Mouse (Mus musculus) hindbrain, embryonic 15.5 days (tissue): ENCODE data around the gene Hsd11b1. TPM values are rescaled to one million over a fixed set of nuclear protein-coding genes. Genes with fewer than 3 reads are reported as not detected.

ENCODE experiments used
- ATAC-seq: fragments of 200-750 bp; cut with Nextera tagmentation; 2 replicates; pipeline ENCODE4 v1.8.0; 2017; ENCODE audit warnings: low read depth, moderate number of reproducible peaks, moderate TSS enrichment; ENCODE audit not compliant: low FRiP score
- H3K27ac ChIP-seq: fragments of 300-500 bp; sonication (generic); replicated peaks from 2 replicates; pipeline ENCODE4 v1.5.1; 2015; ENCODE audit warnings: mild to moderate bottlenecking, inconsistent platforms
- H3K27me3 ChIP-seq: fragments of 300-500 bp; sonication (generic); 2 replicates; pipeline ENCODE4 v1.6.1; 2015; ENCODE audit warnings: control low read depth, inconsistent platforms
- H3K36me3 ChIP-seq: fragments of 300-500 bp; sonication (generic); 2 replicates; pipeline ENCODE4 v1.6.1; 2015; ENCODE audit warnings: control low read depth, inconsistent platforms
- H3K4me1 ChIP-seq: fragments of 300-500 bp; sonication (generic); replicated peaks from 2 replicates; pipeline ENCODE4 v1.6.1; 2015; ENCODE audit warnings: control low read depth, inconsistent platforms
- H3K4me2 ChIP-seq: fragments of 300-500 bp; sonication (generic); 2 replicates; pipeline ENCODE4 v1.6.1; 2015; ENCODE audit warnings: moderate library complexity, mild to moderate bottlenecking, inconsistent platforms
- H3K4me3 ChIP-seq: fragments of 300-500 bp; sonication (generic); 2 replicates; pipeline ENCODE4 v1.5.1; 2015; ENCODE audit warnings: mild to moderate bottlenecking, inconsistent platforms
- H3K9ac ChIP-seq: fragments of 300-500 bp; sonication (generic); 2 replicates; pipeline ENCODE4 v1.6.1; 2015; ENCODE audit warnings: inconsistent platforms
- H3K9me3 ChIP-seq: fragments of 300-500 bp; sonication (generic); 2 replicates; pipeline ENCODE4 v1.6.1; 2016; ENCODE audit warnings: control low read depth, inconsistent platforms
- WGBS: fragments of 180-500 bp; shearing (Covaris S2); methylation state at CpG from one replicate; pipeline ENCODE4 v1.1.7; 2015; 5-methylcytosine and 5-hydroxymethylcytosine counted together
- polyA plus RNA-seq: library from polyadenylated mRNA; unstranded; fragments of >200 nt; fragmentation: Nextera tagmentation; extraction: Ambion mirVana; gene quantifications from 2 replicates; pipeline ENCODE4 v1.2.1, GENCODE M21; 2015

Hsd11b1 gene
- polyA plus RNA-seq, 1 experiment from 2014 or later: 0.40 TPM

DNA sequence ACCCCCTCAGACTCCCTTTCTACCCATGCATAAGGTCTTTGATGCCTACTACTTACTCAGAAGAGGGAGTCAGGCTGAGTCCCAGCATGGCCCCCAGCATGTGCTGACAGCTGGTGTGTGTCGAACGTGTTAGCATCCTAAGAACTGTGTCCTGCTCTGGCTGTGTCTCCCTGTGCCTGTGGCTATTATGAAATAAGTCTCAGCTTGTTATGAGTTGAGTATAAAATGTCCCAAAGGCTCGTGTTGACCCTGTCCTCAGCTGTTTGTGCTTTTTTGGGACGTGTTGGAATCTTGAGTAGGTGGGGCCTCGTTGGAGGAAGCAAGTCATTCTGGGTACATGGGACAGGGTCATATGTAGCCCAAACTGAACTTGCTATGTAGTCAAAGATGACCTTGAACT, 49.8 kb downstream of the Hsd11b1 start:
- H3K9me3 ChIP-seq: no peaks in the 10 kb centered on the region
- H3K4me3 ChIP-seq: no peak overlapping the region
- no peak overlapping the region for H3K27ac ChIP-seq
- no peak overlapping the region for H3K9ac ChIP-seq
- no peak for ATAC-seq
- H3K36me3 ChIP-seq: no peaks in the 10 kb centered on the region
- 80% methylated on average over 5 of the region's 5 CpGs for WGBS
- no peaks in the 10 kb centered on the region for H3K4me1 ChIP-seq
- H3K27me3 ChIP-seq: no peaks in the 10 kb centered on the region
- H3K4me2 ChIP-seq: no peak overlapping the region

DNA sequence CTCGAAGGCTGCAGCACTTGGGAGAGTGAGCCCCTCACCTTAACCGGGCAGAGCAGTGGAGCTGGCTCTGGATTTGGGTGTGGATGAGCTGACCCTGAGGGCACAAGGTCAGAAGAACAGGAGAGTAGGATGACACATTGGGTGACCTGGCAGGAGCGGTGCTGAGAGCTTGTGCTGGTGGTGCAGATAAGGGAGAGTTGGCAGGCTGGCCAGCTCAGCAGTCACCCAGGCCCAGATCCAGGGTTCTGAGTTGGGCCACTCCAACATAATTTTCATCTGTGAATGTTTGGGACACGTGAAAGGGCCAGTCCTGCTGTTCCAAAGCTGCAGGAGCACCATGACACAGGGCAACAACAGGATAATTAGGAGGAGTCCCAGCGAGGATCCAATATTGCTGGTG, 52.5 kb downstream of the Hsd11b1 start:
- H3K4me3 ChIP-seq: no peak overlapping the region
- no peaks in the 10 kb centered on the region for H3K36me3 ChIP-seq
- H3K27ac ChIP-seq: no peak overlapping the region
- H3K27me3 ChIP-seq: no peaks in the 10 kb centered on the region
- H3K4me2 ChIP-seq: no peak overlapping the region
- ATAC-seq: no peak
- WGBS: 86% methylated on average over 5 of the region's 5 CpGs
- no peaks in the 10 kb centered on the region for H3K9me3 ChIP-seq
- no peak overlapping the region for H3K9ac ChIP-seq
- no peaks in the 10 kb centered on the region for H3K4me1 ChIP-seq

DNA sequence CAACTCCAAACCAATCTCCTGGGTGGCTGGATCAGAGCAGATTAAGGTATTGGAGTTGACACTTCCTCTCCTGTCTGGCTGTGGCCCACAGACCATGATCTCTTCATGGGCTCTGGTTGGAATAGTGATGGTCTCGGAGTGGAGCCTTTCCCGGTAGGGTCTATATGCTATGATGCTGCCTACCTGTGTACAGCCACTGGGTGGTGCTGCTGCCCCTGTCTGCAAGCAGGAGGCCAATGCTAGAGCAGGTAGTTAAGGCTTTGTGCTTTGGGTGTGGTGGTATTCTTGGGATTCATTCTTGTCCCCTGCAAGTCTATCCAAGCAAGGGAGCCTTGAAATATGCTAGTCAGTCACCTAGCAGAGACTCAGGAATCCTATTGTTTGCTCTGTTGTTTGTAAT, 55.7 kb downstream of the Hsd11b1 start:
- H3K4me1 ChIP-seq: no peaks in the 10 kb centered on the region
- 48% methylated on average over 2 of the region's 2 CpGs for WGBS
- no peaks in the 10 kb centered on the region for H3K27me3 ChIP-seq
- H3K9me3 ChIP-seq: no peaks in the 10 kb centered on the region
- no peak overlapping the region for H3K4me3 ChIP-seq
- no peaks in the 10 kb centered on the region for H3K36me3 ChIP-seq
- no peak overlapping the region for H3K9ac ChIP-seq
- no peak for ATAC-seq
- no peak overlapping the region for H3K27ac ChIP-seq
- no peak overlapping the region for H3K4me2 ChIP-seq

DNA sequence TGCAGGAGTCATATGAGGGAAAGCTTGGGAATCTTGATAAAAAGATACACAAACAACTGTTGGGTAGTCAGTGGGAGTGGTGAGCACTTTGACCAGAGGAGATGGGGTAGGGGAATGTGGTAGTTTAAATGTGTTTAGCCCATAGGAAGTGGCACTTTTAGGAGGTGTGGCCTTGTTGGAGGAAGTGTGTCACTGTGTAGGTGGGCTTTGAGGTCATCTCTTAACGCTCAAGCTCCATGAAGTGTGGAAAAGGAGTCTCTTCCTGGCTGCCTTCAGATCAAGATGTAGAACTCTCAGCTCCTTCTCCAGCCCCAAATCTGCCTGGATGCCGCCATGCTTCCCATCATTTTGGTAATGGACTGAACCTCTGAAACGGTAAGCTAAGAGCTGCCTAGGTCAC, 56.4 kb downstream of the Hsd11b1 start, which contains the start of gene Lamb3:
Gene Lamb3 (plus strand): TSS at position 197 of the 400 bp plus-strand sequence.
- Histone ChIP-seq H3K4me2 (no peak within 1 kb of the TSS), H3K4me3 (no peak within 1 kb of the TSS), H3K36me3 (no peaks in the 10 kb centered on the region), H3K27me3 (no peaks in the 10 kb centered on the region), H3K9ac (no peak within 1 kb of the TSS), H3K27ac (no peak within 1 kb of the TSS), H3K9me3 (no peaks in the 10 kb centered on the region), H3K4me1 (no peaks in the 10 kb centered on the region)
- 92% methylated on average over 3 of the region's 3 CpGs for WGBS
- ATAC-seq: no peak

DNA sequence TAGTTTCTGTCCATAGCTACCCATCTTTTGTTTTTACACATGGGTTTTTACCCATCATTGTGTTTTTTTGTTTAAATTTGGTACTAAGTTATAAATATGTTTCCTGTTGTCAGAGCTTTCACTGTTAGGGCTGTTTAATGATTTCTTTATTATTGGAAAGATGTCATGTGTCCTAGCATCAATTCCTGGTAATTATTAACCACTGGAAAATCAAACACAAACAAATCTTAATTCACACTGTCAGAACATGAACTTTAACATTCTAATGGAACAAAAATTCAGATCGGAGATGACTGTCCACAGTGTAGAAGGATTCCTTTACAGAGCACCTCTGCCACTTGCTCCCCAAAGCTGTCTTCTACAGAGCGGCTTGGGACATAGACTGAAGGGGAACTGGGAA, 58.4 kb downstream of the Hsd11b1 start:
- no peak overlapping the region for H3K27ac ChIP-seq
- no peak overlapping the region for H3K4me2 ChIP-seq
- no peak overlapping the region for H3K9ac ChIP-seq
- no peak overlapping the region for H3K4me3 ChIP-seq
- H3K9me3 ChIP-seq: no peaks in the 10 kb centered on the region
- 96% methylated on average over 2 of the region's 2 CpGs for WGBS
- H3K27me3 ChIP-seq: no peaks in the 10 kb centered on the region
- H3K4me1 ChIP-seq: no peaks in the 10 kb centered on the region
- ATAC-seq: no peak
- no peaks in the 10 kb centered on the region for H3K36me3 ChIP-seq

DNA sequence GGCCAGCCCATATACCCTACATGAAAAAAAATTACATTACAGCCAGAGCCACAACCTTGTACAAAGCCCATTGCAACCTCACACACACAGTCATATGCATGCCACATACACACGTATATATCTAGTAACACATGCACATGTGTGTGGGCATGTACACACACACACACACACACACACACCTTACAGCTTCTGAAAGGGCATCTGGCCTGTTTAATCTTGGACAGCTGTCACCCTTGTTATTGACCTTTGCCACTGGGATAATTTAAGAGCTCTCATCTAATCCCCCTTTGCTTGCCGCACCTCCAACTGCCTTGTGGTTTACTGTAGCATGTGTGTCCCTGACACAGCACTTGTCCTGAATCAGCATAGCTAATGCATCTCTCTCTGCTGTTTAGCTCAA, 60.1 kb downstream of the Hsd11b1 start:
- H3K27ac ChIP-seq: no peak overlapping the region
- no peak for ATAC-seq
- H3K27me3 ChIP-seq: no peaks in the 10 kb centered on the region
- no peak overlapping the region for H3K4me2 ChIP-seq
- no peak overlapping the region for H3K9ac ChIP-seq
- WGBS: 82% methylated on average over 2 of the region's 2 CpGs
- H3K9me3 ChIP-seq: no peaks in the 10 kb centered on the region
- H3K36me3 ChIP-seq: no peaks in the 10 kb centered on the region
- no peak overlapping the region for H3K4me3 ChIP-seq
- no peaks in the 10 kb centered on the region for H3K4me1 ChIP-seq

DNA sequence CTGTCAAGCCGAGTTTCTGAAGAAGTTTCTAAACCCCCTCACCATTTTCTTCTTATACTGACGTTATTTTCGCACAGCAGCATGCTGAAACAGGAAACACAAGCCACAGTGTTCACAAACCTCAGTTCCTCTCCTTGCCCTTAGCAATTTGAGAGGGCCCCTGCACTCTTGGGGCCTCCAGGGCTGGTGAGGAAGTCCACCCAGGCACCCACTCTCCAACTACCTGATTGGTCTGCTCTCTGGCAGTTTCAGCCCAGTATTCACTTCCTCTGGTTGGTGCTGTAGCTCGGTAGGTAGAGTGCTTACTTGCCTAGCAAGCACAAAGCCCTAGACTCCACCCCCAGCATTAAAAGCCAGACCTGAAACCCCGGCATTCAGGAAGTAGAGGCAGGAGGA, 62.5 kb downstream of the Hsd11b1 start, which contains the start of gene Traf3ip3:
Gene Traf3ip3 (minus strand): TSS at position 321 of the 396 bp plus-strand sequence.
- Histone ChIP-seq H3K27ac (no peak within 1 kb of the TSS), H3K4me3 (no peak within 1 kb of the TSS), H3K9me3 (no peaks in the 10 kb centered on the region), H3K9ac (no peak within 1 kb of the TSS), H3K27me3 (no peaks in the 10 kb centered on the region), H3K4me1 (no peaks in the 10 kb centered on the region), H3K4me2 (no peak within 1 kb of the TSS), H3K36me3 (no peaks in the 10 kb centered on the region)
- 71% methylated on average over 5 of the region's 5 CpGs for WGBS
- no peak for ATAC-seq

DNA sequence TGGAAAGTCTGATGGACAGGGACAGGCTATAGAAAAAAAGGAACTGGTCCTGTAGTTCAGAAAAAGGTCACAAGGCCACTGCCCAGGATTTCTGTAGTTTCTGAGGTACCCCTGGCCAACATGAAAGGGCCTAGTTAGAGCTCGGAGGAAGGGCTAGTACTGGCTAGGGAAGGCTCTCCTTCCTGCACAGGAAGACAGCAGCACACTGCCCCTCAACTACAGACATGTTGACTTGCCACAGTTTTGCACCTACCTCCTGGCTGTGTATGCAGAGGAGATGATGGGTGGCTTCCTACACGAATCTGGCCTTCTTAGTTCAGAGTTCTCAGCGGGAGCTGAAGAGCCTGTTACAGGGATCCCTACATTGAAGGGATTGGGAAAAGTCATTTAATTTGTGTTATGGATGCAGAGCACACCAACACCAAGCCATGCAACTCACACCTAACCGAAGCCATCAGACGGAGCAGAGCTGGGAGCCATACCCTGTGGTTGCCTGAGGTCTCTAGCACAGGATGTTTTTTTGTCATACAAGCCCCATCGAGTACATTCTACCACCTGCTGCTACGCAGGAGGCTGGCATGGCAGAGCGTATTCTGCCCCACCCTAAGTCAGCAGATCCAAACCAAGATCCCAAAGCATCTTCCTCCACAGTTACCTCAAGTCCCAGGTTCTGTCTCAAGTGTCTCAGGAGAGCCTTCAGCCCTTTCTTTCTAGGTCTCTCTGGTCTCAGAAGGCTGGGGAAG, 63.1 kb downstream of the Hsd11b1 start:
- Histone ChIP-seq H3K9me3 (no peaks in the 10 kb centered on the region), H3K4me3 (no peak overlapping the region), H3K27me3 (no peaks in the 10 kb centered on the region), H3K36me3 (no peaks in the 10 kb centered on the region), H3K27ac (no peak overlapping the region), H3K4me2 (no peak overlapping the region), H3K9ac (no peak overlapping the region), H3K4me1 (no peaks in the 10 kb centered on the region)
- no peak for ATAC-seq
- WGBS: 88% methylated on average over 8 of the region's 8 CpGs

DNA sequence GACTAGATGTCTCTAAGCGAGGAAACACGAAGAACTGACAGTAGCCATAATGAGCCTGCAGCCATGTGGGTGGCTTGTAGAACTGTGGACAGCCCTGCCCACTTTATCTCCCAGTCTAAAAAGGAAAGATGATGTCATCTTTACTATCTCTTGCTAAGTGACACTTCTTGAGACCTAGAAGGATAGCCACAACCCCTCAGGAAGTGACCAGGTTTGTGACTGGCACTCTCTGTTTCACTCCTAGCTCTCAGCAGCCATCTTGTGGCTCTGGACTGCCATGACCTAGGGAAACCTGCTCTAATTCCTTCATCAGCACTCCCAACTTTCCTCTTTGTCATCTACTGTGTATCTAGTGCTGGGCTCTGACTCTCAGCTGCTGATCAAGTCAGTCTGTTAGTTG, 65.6 kb downstream of the Hsd11b1 start:
- no peak overlapping the region for H3K9ac ChIP-seq
- 94% methylated on average over 2 of the region's 2 CpGs for WGBS
- no peaks in the 10 kb centered on the region for H3K4me1 ChIP-seq
- no peak overlapping the region for H3K4me2 ChIP-seq
- no peak overlapping the region for H3K4me3 ChIP-seq
- H3K27ac ChIP-seq: no peak overlapping the region
- no peaks in the 10 kb centered on the region for H3K9me3 ChIP-seq
- H3K36me3 ChIP-seq: no peaks in the 10 kb centered on the region
- no peak for ATAC-seq
- no peaks in the 10 kb centered on the region for H3K27me3 ChIP-seq

DNA sequence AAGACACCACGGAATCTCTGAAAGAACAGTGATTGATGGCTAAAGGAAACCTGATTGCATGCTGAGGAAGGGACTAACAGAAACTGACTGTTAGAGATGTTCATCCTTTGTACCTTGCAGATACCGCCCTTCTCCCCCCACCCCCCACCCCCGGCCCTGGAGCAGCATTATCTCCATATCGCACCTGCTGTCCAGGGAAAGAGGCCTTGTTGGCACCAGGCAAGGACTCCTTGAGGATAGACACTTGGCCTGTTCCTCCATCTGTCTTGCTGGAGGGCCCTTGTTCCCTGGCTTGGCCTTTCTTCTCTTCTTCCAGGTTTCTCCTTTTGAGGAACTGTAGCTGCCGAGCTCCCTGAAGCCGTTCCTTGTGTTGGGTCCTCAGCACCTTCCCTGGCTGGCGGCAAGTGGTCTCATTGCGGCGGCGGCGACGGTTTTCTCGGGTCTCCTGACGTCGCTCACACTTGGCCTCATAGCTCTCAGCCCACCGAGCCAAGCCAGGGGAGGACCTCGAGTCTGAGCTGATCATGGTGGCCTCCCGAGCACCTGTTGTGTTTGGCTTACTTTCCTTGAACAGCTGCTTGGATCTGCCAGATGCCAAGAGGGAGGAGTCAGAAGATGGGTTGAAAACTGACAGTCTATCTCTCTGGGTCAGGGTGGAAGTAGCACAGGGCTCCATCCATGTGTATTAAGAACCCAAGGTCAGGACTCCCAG, 66.2 kb downstream of the Hsd11b1 start:
- Histone ChIP-seq H3K4me1 (no peaks in the 10 kb centered on the region), H3K9me3 (no peaks in the 10 kb centered on the region), H3K36me3 (no peaks in the 10 kb centered on the region), H3K27ac (no peak overlapping the region), H3K9ac (no peak overlapping the region), H3K27me3 (no peaks in the 10 kb centered on the region), H3K4me3 (no peak overlapping the region), H3K4me2 (no peak overlapping the region)
- 88% methylated on average over 18 of the region's 18 CpGs for whole genome bisulfite sequencing
- ATAC-seq: no peak

DNA sequence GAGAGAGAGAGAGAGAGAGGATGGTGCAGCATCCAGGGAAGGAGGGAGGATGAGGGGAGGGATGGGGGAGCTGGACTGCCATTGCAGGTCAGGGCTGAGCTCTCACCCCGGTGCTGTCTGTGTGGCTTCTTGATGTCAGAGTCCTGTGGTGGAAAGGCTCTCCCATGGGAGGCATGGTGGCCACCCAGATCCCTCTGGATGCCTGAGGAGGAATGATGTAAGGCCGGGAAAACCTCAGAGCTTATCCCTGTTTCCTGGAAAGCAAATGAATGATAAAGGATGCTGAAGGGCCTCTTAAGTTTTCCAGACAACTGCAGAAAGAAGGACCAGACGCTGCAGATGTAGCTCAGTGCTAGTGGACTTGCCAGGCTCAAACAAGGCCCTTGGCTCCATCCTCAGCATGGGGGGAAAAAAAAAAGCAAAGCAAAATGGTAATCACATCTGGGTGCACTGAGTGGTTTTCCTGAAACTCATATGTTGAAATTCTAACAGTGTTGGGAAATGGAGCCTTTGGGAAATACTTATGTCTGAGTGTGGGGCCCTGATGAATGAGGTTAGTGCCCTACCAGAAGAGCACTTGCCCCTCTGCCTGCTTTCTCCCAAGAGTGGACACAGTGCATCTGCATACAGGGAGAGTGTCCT, 68.6 kb downstream of the Hsd11b1 start:
- Histone ChIP-seq H3K9ac (no peak overlapping the region), H3K27ac (no peak overlapping the region), H3K36me3 (no peaks in the 10 kb centered on the region), H3K27me3 (no peaks in the 10 kb centered on the region), H3K9me3 (no peaks in the 10 kb centered on the region), H3K4me3 (no peak overlapping the region), H3K4me2 (no peak overlapping the region), H3K4me1 (no peaks in the 10 kb centered on the region)
- ATAC-seq: no peak
- 70% methylated on average over 3 of the region's 3 CpGs for WGBS

DNA sequence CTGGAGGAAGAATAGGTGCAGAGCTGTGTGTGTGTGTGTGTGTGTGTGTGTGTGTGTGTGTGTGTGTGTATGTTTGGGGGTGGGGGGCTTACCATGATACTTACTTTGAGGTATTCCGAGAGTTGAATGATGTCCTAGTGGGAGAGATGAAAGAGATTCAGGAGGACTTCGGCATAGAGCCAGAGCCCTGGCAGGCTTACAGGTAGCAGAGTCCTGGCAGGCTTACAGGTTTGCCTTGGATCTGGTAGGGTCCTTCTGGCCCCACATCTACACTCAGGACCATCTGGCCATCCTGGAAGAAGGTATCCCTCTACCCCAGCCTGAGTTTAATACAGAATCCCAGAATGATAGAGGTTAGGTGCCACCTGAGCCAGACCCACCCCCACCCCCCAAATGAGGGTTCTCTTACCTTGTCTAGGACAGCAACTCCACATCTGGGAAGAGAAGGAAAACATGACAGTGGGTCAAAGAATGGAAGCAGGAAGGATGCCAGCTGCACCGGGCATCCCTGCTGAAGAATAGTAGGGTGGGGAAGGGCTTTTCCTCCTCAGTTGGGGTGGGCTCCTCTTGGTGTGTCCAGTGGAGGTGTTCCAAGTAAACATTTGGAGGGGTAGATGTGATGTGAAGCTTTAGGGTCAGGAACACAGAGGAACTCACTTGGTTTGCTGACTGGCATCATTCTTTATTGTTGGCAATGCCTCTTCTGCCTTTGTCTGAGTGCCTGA, 69.3 kb downstream of the Hsd11b1 start:
- Histone ChIP-seq H3K4me2 (no peak overlapping the region), H3K27ac (no peak overlapping the region), H3K9ac (no peak overlapping the region), H3K4me3 (no peak overlapping the region), H3K36me3 (no peaks in the 10 kb centered on the region), H3K4me1 (no peaks in the 10 kb centered on the region), H3K27me3 (no peaks in the 10 kb centered on the region), H3K9me3 (no peaks in the 10 kb centered on the region)
- WGBS: 80% methylated on average over 3 of the region's 3 CpGs
- no peak for ATAC-seq
